Mouse (Mus musculus) lung, postnatal 14 days (tissue): ENCODE measurements around the gene Bola3.

Experiments
- DNase-seq: peaks from one replicate; pipeline ENCODE4 v3.0.0; 2021

Gene Bola3

DNA sequence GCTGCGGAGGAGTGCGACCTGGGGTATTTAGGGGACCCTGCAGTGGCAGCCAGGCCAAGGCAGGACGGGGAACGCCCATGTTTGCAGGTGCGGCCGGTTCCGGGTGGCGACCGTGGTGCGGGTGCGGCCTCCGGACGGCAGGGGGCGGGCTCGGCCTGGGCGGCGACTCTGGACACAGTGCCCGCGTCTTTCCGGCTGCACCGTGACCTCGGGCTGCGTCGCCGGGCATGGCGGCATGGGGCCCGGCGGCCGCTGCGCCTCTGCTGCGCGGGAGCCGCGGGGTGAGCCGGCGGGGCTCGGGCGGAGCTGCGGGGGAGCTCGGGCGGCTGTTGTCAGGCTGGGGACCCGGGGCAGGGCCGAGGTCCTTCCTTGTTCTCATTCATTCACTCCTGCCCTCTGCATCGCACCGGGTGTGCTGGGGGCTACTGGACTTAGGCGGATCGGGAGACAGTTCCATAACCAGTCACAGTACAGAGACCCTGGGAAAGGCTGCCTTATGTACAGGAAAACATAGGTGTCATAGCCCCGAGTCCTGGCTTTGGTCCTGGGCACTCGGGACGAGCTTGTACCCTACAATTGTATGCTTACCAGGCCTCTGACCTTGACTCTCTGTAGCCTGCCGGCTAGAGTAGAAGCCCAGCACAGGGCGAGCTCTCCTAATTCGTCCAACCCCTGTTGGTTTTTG lies 469 bp downstream of the Bola3 start:
- peak; percentile 94 for DNase-seq

DNA sequence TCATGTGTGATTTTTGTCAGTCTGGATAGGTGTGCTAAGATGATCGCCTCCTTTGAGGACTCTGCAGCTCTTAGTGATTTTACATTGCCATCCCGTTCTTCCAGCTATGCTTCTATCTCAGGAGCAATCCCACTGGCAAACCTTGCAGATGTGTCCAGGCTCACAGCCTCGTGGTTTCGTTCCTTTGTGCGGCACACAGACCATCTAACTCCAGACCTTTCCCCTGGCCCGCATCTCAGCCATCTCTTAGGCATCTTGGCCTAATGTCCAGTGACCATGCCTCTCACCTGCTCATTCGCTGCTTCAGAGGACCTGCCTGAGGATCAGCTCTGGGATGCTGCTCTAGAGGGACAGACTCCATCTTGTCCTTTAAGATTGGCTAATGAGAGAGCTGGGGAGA lies 1.2 kb downstream of the Bola3 start:
- no peak for DNase-seq

DNA sequence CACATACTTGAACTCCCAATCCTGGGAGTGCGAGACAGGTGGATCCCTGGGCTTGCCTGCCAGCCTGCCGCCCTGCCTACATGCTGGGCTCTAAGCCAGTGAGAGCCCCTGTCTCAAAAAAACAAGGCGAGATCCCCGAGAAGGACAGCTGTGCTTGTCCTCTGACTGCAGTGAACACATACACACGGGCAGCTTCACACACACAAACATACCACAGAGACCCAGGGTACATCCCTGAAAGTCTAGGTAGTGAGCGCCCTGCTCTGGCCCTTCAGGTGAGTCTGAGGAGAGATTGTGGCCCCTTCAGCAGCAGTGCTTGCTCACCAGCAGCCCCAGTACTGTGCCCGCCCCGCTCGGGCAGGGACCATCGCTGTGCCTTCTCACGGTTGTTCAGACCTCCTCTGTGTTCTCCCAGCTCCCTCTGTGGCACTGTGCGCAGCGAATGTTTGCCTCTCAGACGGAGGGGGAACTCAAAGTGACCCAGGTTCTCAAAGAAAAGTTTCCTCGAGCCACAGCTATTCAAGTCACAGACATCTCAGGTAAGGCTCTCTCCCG lies 2.0 kb downstream of the Bola3 start:
- DNase-seq: no peak

DNA sequence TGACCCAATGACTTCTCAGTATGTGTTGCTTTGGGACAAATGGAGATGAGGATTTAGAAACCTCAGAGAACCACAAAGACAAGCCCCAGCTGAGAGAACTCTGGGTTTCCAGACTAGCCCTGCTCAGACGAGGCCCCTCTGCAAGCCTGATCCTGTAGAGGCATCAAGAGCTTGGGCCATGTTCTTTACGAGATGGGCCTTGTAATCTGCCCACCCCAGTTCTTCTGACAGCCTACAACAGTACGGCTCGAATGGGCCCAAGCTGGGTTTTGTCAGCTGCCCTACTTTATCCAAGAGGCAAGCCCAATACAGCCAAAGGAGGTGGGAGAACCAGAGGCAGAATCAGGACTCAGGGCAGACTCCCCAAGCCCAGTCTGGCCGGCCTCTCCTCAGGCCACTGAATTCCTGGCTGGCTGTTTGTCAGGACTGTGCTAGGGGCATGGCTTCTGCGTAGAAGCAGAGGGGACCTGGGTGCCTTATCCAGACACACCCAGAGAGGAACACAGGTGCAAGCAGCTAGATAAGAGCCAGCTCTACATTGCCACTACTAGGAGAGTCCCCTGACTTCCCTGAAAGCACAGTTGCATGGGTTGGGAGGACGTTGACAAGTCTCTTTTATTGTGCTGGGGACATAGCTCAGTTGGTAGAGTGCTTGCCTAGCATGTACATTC lies 2.7 kb downstream of the Bola3 start:
- no peak for DNase-seq

DNA sequence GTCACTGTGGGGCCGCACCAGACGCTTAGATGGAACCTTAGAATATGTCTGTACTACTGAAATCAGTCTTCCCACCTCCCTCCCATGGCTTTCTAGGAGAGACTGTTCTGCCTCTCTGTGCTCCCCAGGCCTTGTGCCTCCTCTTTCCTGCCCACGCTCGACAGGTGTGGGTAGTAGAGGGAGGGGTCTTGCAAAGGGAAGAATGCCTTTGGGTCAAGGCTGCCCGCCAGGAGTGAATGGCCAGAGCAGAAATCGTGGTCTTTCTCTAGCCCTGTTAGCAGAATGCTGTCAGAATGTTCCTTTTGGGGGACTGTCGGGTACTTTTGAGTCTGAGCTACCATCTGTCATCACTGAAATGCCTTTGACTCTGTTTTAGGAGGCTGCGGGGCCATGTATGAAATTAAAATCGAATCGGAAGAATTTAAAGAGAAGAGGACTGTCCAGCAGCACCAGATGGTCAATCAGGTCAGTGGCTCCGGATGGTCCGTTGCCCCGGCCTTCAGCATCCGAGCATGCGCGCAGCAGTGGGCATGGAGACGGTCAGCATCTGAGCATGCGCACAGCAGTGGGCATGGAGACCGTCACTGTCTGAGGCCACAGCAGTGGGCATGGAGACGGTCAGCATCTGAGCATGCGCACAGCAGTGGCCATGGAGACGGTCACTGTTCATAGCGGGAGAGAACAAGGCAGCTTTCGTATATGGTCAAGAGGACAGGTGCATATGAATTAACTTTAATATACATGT lies 3.9 kb downstream of the Bola3 start:
- no peak for DNase-seq

DNA sequence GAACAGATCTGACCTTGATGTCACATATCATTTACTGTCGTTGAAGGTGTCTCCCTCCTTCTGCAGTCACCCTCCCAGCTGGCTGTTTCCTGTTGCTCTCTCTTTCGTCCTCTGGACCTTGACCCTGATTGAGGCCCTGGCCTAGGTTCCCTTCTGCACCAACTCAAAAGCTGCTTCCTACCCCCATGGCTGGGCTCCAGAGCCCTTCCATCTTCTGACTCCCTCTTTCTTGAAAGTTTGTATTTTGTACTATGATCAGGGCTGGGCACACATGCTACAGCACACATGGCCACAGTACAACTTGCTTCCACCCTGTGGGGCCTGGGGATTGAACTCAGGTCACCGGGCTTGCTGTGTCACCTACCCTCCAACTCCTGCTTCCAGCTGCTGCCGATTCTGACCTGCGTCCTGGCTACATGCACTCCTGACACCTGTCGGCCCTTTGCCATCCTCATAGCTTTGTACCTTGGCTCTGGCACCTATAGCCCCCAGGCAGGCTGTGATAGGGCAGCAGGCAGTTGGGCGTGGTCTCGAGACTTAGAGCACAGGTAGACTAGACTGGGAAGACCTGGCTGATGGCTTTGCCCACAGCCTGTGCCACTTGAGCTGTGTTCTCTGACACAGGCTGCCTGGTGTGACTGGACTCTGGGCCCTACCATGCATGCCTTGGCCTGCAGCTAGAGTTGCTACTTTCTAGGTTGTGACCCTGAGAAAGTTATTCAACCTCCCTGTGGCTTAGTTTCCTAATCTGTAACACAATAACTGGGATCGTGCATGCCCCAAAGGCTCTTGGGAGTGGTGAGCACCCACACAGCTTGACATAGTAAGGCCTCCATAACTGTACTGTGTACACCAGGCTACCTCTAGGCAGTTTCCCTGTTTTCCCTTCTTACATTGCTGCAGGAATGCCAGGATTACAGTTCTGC lies 6.2 kb downstream of the Bola3 start:
- no peak for DNase-seq

DNA sequence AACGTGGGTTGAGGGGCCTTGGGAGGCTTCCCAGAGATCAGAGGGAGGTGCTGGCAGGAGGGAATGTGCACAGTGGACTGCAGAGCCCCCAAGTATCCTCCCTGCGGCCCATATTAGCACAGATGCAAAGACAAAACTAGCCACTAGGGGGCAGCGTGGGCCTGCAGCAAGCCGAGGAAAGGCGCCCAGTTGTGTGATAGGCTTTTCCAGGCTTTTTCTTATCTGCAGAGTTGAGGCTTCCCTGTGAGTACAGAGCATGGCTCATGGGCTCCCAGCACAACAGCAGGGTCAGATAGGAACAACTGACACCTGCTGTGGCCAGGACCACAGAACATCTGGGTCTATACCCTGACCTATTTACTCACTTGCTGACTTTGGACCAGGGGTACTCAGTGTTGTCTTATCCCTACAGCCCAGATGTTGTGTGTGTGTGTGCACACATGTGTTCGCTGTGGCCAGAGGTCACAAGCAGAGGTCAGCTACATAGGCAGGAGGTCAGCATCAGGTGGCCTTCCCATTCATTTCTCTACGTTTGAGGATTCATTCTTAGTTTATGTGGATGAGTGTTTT lies 7.7 kb downstream of the Bola3 start:
- peak; percentile 92 for DNase-seq

DNA sequence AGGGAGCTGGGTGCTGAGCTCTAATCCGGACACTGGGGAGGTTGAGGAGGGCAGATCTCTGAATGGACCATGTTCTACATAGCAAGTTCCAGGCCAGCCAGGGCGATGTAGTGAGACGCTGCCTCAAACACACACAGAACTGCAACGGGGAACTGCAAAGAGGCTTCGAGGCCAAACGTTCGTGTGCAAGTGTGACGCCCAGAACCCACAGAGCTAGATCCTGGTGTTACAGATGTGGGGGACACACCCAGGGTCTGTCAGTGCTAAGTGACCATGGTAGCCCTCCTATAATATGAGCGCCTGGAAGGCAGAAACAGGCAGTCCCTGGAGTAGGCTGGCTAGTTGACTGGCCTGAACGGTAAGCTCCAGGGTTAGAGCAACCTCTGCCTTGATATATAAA lies 8.5 kb downstream of the Bola3 start:
- no peak for DNase-seq

DNA sequence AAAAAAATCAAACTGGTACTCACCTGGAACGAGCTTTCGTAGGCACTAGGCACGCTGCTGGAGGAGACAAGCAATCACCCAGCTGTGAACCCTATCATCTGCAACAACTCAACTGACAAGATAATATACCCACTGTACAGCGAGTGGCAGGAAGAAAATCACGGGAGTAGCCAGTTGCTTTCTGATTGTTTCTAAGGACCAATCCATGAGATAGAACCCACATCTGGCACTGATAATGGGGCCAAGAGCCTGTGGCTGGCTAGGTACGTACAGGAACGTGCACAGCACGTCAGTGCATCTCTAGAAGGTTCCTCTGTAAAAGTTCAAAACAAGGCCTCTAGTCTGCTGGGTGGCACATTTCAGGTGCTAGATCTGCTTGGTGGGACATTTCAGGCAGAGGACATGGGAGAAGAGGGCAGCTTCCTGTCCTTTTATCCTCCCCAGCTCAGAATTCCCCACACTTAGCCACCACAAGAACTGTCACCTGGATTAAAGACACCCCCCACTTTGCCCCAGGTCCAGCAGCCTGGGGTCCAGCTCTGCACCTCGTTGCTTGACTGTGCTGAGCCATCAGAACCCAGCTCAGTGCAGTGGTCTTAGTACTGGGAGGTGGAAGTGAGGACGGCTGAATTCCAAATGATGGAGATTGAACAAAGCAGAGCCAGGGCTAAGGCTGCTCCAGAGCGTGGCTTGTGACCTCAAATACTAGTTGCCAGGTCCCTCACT lies 12.7 kb downstream of the Bola3 start:
- DNase-seq: no peak

DNA sequence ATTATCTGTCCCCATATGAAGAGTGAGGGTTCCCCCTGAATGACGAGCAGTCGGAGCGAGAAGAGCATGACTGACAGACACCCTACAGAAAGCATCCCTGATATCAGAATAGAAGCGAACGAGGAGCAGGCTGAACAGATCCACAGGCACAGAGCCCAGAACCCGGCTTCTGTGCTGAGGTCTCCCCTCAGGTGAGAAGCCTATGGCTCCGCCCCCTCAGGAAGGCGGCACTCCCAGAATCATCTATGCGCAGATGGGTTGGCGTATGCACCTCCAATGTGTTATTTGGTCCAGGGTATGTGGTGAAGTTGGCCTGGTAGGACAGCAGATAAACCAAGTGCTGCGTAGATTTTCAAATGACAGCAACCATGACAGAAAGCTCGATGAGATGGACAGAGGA lies 14.1 kb downstream of the Bola3 start:
- DNase-seq: no peak

DNA sequence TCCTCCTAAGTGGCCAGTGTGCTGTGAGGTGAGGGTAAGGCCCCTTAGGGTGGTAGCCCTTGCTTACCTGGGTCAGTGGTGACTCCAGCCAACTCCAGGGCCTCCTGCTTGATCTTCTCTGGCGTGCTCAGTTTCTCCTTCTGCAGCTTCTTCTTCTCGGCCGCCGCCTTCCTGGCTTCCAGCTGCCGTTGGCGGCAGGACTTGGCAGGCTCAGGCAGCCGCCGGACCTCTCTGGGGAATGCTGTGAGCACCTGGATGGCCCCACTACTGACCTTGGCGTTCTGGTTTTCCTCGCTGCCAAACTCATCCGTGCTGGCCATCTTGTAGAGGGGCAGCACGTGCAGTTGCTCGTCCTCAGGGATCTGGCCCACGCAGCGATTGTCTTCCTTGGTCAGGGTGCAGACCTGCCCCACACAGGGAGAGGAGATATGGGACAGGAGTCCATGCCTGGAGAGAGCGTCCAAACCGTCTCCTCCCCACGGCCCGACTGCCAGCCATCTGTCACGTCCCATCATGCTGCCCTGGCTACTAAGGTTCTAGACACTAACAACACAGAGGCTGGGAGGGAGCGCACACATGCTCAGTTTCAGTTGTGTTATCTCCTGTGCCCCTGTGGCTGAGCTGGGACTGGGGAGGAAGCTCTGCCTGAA lies 21.5 kb downstream of the Bola3 start:
- no peak for DNase-seq

DNA sequence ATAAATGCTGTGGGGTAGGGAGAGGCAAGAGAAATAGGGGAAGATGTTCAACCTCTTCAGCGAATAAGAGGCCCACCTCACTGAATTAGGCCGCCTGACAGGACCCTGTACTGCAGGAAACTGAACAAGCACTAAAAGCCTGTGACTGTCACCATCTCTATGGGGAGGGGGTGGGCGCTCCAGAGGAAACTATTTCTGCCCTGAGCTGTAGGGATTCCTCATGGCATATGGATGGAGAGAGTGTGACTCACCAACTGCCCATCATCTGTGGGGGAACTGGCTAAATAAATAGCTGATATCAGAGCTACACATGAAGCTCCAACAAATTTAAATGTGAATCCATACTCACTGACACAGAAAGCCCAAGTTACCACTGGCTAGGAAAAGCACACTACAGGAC lies 22.4 kb downstream of the Bola3 start:
- DNase-seq: no peak

DNA sequence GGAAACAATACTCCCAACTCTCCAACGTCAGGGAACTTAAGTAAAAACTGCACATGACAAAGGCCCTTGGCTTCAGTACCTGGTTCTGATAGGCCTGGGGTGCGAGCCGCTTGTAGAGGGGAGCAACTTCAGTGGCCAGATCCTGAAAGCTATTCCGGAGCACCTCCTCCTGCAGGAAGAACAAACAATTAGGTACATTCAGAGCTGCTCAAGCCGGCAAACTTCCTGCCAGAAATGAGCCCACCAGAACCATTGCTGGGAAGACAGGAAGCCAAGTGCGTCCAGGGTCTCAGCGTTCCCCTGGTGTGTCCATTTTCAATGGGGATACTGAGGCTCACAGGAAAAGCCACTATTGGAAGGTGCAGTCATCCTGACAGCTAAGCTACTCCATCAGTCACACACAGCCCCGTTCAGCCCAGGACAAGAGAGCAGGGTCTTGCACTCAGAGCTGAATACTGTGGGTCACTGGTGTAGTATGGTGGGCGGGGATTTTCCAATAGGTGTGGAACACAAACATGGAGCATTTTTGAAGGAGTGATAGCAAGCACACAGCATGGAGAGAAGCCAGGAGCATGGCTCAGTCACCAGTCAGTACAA lies 24.9 kb downstream of the Bola3 start:
- no peak for DNase-seq

DNA sequence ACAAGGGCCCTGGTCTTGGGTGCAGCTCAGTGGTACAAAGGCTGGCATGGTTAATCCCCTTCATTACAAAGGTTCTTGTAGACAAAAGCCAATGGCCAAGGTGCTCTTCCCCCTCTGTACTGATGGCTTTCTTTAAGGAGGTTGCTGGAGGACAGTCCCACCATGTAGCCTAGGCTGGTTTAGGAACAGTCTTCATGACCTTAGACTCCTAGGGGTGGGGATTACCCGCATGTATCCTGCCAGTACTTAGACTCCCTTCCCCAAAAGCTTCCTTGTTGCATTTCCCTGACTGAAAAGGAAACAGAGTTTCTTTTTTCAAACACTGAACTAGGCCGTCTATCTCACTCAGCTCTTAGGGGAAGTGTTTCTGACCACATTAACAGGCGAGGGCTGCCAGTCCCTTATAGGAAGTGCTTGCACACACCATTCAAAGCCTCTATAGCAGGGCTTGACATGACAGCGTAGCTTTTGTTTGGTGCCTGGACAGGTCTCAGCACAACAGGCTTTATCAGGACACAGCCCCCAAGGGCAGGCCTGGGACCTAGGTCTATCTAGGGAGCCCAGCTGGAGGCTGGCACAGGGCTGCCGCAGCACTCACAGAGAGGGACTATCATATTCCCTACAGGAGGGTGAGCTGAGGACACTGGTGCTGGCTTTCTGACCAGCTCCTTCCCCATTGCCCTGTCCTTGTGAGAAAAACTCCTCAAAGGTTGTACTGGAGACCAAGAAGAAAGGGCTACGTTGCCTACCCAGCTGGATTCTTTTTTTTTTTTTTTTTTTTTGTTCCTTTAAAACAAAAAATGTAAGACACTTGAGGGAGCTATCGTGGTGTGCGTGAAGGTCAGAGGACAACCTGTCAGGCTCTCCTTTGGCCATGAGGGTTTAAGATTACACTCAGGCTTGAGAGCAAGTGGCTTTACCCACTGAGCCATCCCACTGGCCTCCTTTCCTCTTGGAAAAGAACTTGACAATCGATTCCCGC lies 32.9 kb downstream of the Bola3 start:
- no peak for DNase-seq

DNA sequence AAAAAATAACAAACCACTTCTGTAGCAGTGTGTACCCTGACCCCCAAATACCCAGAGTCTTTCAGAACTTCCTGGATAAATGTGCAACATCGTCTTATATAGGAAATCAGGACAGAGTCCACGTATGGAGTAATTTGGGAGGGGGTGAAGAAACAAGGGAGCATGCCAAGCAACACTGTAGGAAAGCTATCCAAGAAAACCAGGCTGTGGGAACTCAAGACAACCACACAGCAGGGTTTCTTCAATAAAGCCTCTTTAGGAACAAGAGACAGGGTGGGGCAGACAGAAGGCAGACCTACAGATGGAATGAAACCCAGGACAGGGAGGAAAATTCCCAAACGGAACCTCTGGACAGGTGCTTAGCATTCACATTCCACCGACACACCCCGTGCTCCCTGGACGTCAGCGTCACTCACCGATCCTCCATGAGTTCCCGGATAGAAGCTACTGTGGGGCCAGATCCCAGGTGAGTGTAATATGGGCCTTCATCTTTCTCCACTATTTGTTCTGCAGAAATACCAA lies 36.7 kb downstream of the Bola3 start:
- no peak for DNase-seq

DNA sequence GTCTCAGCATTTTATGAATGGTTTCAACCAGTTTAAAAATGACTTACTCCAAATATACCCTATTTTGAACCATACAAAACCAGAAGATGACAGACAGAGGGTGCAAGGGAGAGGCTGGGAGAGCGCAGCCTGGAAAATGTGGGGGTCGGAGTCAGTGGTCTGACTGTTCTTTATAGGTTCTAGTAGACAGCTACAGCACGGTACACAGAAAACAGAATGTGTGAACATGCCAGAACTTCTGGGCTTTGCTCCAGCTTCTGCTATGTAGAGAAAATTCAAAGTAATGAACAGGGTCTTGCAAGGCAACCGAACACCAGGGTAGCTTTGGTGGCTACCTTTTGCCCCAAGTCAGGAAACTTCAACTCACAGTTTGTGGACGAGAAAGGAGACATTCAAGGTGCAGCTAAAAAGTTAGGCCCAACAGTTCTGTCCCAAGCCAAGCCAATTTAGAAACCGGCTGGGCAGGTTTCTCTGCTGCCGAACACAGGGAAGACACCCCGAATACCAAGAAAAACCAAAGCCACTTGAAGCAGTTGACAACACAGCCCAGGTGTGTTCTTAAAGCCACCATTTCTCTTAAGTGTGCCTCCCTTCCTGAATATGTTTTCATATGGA lies 43.3 kb downstream of the Bola3 start:
- peak; percentile 56 for DNase-seq

DNA sequence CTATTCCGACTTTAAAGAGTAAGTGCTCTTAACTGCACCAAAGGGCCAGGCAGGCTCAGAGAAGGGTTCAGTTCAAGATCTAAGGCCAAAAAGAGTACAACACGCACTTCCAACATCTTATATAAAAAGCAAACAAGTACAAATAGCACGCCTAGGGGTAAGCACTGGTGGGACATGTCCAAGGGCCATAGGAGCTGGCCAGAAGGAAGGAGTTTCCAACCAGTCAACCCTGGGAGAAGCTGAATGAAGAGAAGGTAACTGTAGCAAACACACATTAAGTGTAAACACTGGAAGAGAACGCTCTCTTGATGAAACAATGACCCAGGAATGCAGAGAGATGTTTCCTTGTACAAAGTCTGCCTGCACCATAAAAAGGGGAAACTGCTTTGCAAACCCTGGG lies 45.2 kb downstream of the Bola3 start:
- no peak for DNase-seq

DNA sequence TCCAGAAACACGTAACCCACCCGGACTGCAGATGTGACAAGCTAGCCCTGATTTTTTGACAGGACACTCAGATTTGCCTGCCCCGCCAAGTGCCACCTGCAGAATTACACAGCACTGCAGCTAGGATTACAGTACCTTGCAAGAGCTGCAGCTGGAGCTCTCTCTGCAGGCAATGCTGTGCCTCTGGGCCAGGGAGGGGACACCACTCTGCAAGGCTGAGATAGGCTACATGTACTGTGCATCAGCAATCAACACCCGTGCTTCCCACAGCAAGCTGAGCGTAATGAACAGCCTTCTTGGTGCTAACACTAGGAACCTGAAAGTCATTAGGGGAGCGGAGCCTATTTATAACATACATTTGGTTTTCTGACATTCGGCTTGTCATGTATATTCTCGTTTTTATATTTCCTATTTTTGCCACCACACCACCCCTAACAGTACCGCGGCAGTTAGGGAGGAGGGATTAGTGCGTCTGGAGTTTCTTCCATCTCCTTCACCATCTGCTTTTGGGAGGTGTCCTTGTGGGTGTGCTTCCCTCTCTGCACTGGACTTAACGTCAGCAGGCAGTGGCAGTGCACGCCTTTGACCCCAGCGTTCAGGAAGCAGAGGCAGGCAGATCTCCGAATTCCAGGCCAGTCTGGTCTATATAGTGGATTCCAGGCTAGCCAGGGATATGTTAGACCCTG lies 46.7 kb downstream of the Bola3 start:
- no peak for DNase-seq
